Mouse (Mus musculus) liver, adult 2 months (tissue): ENCODE results near the gene Ap1g2. TPM values are rescaled to one million over a fixed set of nuclear protein-coding genes. Genes with fewer than 3 reads are reported as not detected.

ENCODE experiments used
- DNase-seq: peaks from one replicate; pipeline ENCODE4 v3.0.0-alpha.2; 2011; ENCODE audit warnings: low read depth, low spot score; ENCODE audit errors: extremely low read depth
- H3K27ac ChIP-seq: fragments of 200-500 bp; replicated peaks from 2 replicates; pipeline ENCODE4 v1.5.1; 2012; ENCODE audit warnings: low read depth, mild to moderate bottlenecking, control low read depth, inconsistent platforms, low read length; ENCODE audit not compliant: insufficient read depth
- H3K27me3 ChIP-seq: fragments of 200-500 bp; 2 replicates; pipeline ENCODE4 v1.6.1; 2012; ENCODE audit warnings: mild to moderate bottlenecking, moderate library complexity, low read length, inconsistent platforms; ENCODE audit not compliant: control insufficient read depth, insufficient read depth
- H3K36me3 ChIP-seq: fragments of 200-500 bp; 2 replicates; pipeline ENCODE4 v1.6.1; 2012; ENCODE audit warnings: low read length, inconsistent platforms; ENCODE audit not compliant: control insufficient read depth, insufficient read depth
- H3K4me1 ChIP-seq: fragments of 200-500 bp; 2 replicates; pipeline ENCODE4 v1.6.1; 2011; ENCODE audit warnings: low read length; ENCODE audit not compliant: control insufficient read depth, insufficient read depth
- H3K4me3 ChIP-seq: fragments of 200-500 bp; 2 replicates; pipeline ENCODE4 v1.5.1; 2011; ENCODE audit warnings: low read depth, mild to moderate bottlenecking, control low read depth, low read length, moderate library complexity; ENCODE audit not compliant: insufficient read depth
- H3K79me2 ChIP-seq: fragments of 200-500 bp; 2 replicates; pipeline ENCODE4 v1.6.1; 2012; ENCODE audit warnings: inconsistent platforms, mild to moderate bottlenecking, low read length, moderate library complexity; ENCODE audit not compliant: control insufficient read depth, insufficient read depth
- H3K9ac ChIP-seq: fragments of 200-500 bp; 2 replicates; pipeline ENCODE4 v1.6.1; 2012; ENCODE audit warnings: low read depth, mild to moderate bottlenecking, control low read depth, inconsistent platforms, low read length
- CTCF ChIP-seq: fragments of 200-500 bp; IDR thresholded peaks from 2 replicates; pipeline ENCODE4 v1.5.1; 2011; ENCODE audit warnings: low read depth, low read length, control low read depth
- POLR2A ChIP-seq: fragments of 200-500 bp; IDR thresholded peaks from 2 replicates; pipeline ENCODE4 v1.6.1; 2011; ENCODE audit warnings: low read length, control low read depth; ENCODE audit not compliant: insufficient read depth; ENCODE audit errors: extremely low read depth
- WGBS: fragments of 180-500 bp; shearing (Covaris S2); methylation state at CpG from one replicate; pipeline ENCODE4 v1.1.7; 2018; 5-methylcytosine and 5-hydroxymethylcytosine counted together
- polyA plus RNA-seq: library from polyadenylated mRNA; depleted of rRNA; stranded (reverse); fragments of >200 nt; gene quantifications from 2 replicates; pipeline ENCODE4 v1.2.3, GENCODE M21; 2012
- total RNA-seq: library from RNA; depleted of rRNA; stranded (reverse); fragments of >200 nt; gene quantifications from 2 replicates; pipeline ENCODE4 v1.2.3, GENCODE M21; 2014

Ap1g2 gene
- total and polyA plus RNA-seq, 2 experiments: 4.9 to 15.6 TPM

DNA sequence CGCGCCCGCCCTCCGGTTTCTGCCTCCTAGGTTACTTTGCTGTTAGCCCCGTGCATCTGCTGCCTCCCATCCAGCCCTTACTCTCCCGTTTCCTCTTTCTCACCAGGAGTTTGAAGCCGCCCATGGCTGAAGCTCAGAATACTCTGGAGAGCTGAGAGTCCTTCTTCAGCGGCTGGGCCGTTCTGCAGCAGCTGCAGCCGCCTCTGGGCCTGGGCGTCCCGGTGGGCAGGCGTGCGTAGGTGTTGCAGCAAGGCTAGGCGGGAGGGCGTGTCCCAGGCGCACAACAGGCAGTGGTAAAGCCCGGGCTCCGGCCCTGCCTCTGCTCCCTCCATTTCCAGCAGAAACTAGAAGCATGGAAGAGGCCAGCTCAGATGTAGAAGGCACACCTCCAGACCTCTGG is 34.6 kb downstream of the Ap1g2 start:
- Histone ChIP-seq H3K9ac (no peak overlapping the region), H3K79me2 (no peaks in the 10 kb centered on the region), H3K36me3 (peaks cover 5% of the 10 kb centered on the region; the same call in 1 of the 2 replicates), H3K27ac (no peak overlapping the region), H3K4me1 (no peaks in the 10 kb centered on the region), H3K4me3 (no peak overlapping the region), H3K27me3 (no peaks in the 10 kb centered on the region)
- TF ChIP-seq POLR2A: no peak
- TF ChIP-seq CTCF: no peak
- no peak for DNase-seq
- whole genome bisulfite sequencing: 78% methylated on average over 19 of the region's 19 CpGs

DNA sequence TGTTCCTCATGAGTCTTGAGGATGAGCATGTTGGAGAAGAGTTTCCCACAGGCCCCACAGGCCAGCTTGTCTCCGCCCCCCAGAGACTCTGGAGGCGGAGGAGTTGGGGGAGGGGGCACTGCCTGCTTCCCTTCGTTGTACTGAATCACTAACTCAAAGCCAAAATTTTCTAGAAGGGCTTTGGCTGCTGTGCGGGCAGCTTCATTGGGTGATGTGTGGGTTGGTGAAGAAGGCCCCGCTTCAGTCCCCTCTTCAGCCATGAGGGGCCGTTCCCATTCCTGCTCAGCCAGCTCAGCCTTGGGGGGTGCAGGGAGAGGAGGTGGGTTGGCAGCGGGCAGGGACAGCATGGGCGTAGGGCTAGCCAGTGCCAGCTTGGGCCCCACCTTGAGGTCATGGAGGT is 40.4 kb downstream of the Ap1g2 start:
- DNase-seq: no peak
- no peaks in the 10 kb centered on the region for H3K4me1 ChIP-seq
- TF ChIP-seq POLR2A (no peak), CTCF (no peak)
- no peaks in the 10 kb centered on the region for H3K27me3 ChIP-seq
- no peaks in the 10 kb centered on the region for H3K79me2 ChIP-seq
- H3K36me3 ChIP-seq: peaks cover 5% of the 10 kb centered on the region; the same call in 1 of the 2 replicates
- H3K4me3 ChIP-seq: no peak overlapping the region
- no peak overlapping the region for H3K27ac ChIP-seq
- no peak overlapping the region for H3K9ac ChIP-seq
- 95% methylated on average over 8 of the region's 8 CpGs for WGBS

DNA sequence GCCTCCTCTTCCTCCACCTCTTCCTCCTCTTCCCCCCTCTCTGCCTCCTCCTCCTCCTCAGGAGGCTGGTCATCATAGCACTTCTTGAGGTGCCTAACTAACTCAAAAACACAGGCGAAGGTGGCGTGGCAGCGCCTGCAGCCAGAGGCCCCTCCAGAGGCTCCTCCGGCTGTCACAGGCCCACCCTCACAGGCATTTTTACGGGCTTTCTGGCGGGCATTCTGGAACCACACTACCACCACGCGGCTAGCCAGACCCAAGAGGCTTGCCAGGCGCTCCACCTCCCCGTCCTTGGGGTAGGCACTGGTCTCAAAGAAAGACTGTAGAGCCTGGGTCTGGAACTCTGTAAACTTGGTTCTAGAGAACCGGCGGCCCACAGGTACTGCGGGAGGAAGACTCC is 41.0 kb downstream of the Ap1g2 start:
- Histone ChIP-seq H3K9ac (no peak overlapping the region), H3K4me1 (no peaks in the 10 kb centered on the region), H3K27ac (no peak overlapping the region), H3K36me3 (peaks cover 5% of the 10 kb centered on the region; the same call in 1 of the 2 replicates), H3K4me3 (no peak overlapping the region), H3K27me3 (no peaks in the 10 kb centered on the region), H3K79me2 (no peaks in the 10 kb centered on the region)
- DNase-seq: no peak
- WGBS: 91% methylated on average over 13 of the region's 13 CpGs
- TF ChIP-seq CTCF (no peak), POLR2A (no peak)

DNA sequence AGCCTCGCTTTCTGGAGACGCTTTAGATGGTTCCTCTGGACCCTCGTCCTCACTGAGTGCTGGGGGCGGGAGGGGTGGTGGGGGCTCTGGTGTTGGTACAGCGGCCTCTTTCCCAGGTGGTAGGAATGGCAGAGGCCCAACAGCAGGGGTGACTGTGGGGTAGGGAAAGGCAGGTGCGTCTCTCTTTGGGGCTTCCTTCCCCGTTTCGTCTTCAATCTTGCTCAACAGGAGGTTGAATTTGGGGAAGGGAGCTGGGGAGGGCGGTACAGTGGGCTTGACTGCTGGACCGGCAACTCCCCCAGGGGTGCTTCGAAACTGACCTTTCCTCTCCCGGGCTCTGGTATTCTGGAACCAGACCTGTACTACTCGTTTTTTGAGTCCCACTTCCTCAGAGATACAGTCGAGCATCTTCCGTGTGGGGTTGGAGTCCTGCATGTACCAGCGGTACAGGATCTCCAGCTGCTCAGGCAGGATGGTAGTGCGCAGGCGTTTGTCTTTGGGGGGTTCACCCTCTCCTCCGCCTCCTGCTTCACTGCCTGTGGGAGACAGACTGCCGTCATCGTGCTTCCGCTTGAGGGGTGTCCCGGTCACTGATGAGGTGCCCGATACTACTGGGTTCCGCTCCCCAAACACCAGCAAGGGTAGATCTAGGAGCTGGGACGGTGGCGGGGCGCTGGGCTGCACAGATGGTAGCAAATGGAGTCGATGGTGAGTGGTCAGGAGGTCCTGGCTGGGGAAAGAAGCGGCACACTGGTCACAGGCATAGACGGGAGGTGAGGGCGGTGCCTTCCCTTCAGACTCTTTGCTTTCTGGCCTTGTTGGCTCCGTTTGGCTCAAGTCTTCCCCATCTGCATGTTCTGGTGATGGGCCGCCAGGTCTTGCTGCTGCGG is 41.7 kb downstream of the Ap1g2 start:
- no peak overlapping the region for H3K4me3 ChIP-seq
- WGBS: 87% methylated on average over 35 of the region's 35 CpGs
- TF ChIP-seq POLR2A (no peak), CTCF (no peak)
- DNase-seq: no peak
- H3K27me3 ChIP-seq: no peaks in the 10 kb centered on the region
- no peaks in the 10 kb centered on the region for H3K79me2 ChIP-seq
- H3K4me1 ChIP-seq: no peaks in the 10 kb centered on the region
- peaks cover 3% of the 10 kb centered on the region; the same call in 1 of the 2 replicates for H3K36me3 ChIP-seq
- H3K9ac ChIP-seq: no peak overlapping the region
- no peak overlapping the region for H3K27ac ChIP-seq

DNA sequence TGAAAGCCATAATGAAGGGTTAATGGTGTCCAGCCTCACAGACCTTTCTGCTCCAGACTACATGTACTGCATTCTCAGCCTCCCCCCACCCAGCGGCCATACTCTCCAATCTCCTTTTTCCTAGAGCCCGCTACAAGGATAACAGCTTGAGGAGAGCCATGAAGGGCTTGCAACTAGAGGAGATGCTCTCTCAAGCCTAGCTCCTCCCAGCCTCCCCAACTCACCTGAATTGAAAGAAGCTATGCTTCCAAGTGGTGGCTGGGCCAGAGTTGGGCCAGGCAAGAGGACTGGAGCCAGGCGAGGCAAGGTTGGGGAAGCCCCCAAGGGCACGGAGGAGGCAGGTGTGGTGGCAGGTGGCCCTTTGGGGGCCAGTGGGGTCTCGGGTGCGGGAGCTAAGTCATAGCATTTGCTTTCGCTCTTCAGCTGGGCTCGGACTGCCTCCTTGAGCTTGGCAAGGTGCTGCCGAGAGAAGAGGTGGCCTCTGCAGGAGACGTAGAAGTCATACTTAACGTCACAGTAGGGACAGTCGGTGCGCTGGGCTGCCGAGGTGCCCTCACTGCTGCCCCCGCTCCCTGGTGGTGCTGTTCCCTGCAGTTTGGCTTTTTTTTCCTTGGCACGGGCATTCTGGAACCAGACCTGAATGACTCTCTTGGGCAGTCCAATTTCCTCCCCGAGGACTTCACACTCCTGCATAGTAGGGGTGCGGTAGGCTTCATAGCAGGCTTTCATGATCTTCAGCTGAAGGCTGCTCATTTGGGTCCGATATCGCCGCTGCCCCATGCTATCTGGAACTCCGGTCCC is 42.6 kb downstream of the Ap1g2 start:
- no peak overlapping the region for H3K27ac ChIP-seq
- H3K4me1 ChIP-seq: no peaks in the 10 kb centered on the region
- H3K27me3 ChIP-seq: no peaks in the 10 kb centered on the region
- 94% methylated on average over 22 of the region's 22 CpGs for WGBS
- H3K4me3 ChIP-seq: no peak overlapping the region
- peaks cover 2% of the 10 kb centered on the region; the same call in 1 of the 2 replicates for H3K36me3 ChIP-seq
- no peak for DNase-seq
- no peaks in the 10 kb centered on the region for H3K79me2 ChIP-seq
- TF ChIP-seq POLR2A (no peak), CTCF (no peak)
- no peak overlapping the region for H3K9ac ChIP-seq

DNA sequence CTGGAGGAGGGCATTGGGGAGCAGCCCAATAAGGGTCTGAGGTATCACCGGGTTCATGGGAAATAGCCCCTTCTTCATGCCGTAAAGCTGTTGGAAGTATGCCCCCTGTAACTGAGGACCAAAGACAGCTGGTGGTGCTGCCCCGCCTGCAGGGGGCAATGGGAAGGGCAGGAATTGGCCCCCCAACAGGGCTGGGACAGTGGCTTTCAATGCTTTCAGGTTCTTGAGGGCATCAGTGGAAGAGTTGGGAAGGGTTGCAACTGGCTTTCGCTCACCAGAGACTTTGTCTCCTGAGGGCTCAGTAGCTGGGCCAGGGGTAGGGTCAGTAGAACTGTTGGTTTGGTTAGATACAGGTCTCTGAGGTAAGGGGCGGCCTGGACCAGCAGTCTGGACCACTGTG is 43.3 kb downstream of the Ap1g2 start:
- Histone ChIP-seq H3K79me2 (no peaks in the 10 kb centered on the region), H3K9ac (no peak overlapping the region), H3K4me3 (no peak overlapping the region), H3K36me3 (peaks cover 2% of the 10 kb centered on the region; the same call in 1 of the 2 replicates), H3K27me3 (no peaks in the 10 kb centered on the region), H3K27ac (no peak overlapping the region), H3K4me1 (no peaks in the 10 kb centered on the region)
- no peak for DNase-seq
- no peak for TF ChIP-seq CTCF
- TF ChIP-seq POLR2A: no peak
- WGBS: 85% methylated on average over 5 of the region's 5 CpGs
